Mouse (Mus musculus) cortical plate, adult 2 months (tissue): ENCODE measurements at regions not wholly inside any gene's neighbourhood (a gene's known extent, or its start where the extent isn't known, plus 50 kb on each side); places are given as distances from the start of the nearest gene placed in this dataset.
"Not testable (repeated sequence)": the region's sequence is repeated elsewhere in the genome, so short reads cannot be mapped to it uniquely, and the experiment has no call there.

Experiments
- H3K27ac ChIP-seq: fragments of 200-500 bp; 2 replicates; pipeline ENCODE4 v1.5.1; 2012; ENCODE audit warnings: low read length, control low read depth, inconsistent platforms; ENCODE audit not compliant: insufficient read depth
- H3K4me1 ChIP-seq: fragments of 200-500 bp; 2 replicates; pipeline ENCODE4 v1.6.1; 2011; ENCODE audit warnings: low read length; ENCODE audit not compliant: control insufficient read depth, insufficient read depth
- H3K4me3 ChIP-seq: fragments of 200-500 bp; 2 replicates; pipeline ENCODE4 v1.5.1; 2011; ENCODE audit warnings: mild to moderate bottlenecking, low read length, control low read depth; ENCODE audit not compliant: insufficient read depth
- CTCF ChIP-seq: fragments of 200-500 bp; IDR thresholded peaks from 2 replicates; pipeline ENCODE4 v1.5.1; 2011; ENCODE audit warnings: mild to moderate bottlenecking, control low read depth, low read length; ENCODE audit not compliant: insufficient read depth; ENCODE audit errors: extremely low read depth
- POLR2A ChIP-seq: fragments of 200-500 bp; IDR thresholded peaks from 2 replicates; pipeline ENCODE4 v1.6.1; 2011; ENCODE audit warnings: mild to moderate bottlenecking, low read length, control low read depth; ENCODE audit not compliant: insufficient read depth; ENCODE audit errors: extremely low read depth

DNA sequence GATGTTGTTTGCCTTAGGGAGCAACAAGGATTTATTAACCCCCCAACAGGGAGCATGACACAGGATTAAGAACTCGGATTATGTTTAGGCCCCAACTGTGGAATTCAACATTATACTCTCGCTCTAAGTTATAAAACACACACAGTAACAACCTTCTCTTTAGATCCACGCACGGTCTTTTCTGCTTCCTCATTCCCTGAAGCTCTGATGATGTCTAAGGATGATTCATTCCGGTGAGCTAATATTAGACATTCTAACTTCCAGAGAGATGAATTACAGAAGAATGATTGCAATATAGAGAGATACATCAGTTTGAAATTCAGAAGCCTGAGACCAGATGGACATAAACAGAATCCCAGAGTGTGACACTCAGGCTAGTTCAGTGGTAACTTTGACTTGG is 245.0 kb downstream of the Enc1 start:
- H3K4me3 ChIP-seq = no peak overlapping the region
- TF ChIP-seq POLR2A (no peak), CTCF (no peak)
- peak overlapping the region; percentile 52 for H3K27ac ChIP-seq
- H3K4me1 ChIP-seq = peaks cover 3% of the 10 kb centered on the region; the same call in 1 of the 2 replicates

DNA sequence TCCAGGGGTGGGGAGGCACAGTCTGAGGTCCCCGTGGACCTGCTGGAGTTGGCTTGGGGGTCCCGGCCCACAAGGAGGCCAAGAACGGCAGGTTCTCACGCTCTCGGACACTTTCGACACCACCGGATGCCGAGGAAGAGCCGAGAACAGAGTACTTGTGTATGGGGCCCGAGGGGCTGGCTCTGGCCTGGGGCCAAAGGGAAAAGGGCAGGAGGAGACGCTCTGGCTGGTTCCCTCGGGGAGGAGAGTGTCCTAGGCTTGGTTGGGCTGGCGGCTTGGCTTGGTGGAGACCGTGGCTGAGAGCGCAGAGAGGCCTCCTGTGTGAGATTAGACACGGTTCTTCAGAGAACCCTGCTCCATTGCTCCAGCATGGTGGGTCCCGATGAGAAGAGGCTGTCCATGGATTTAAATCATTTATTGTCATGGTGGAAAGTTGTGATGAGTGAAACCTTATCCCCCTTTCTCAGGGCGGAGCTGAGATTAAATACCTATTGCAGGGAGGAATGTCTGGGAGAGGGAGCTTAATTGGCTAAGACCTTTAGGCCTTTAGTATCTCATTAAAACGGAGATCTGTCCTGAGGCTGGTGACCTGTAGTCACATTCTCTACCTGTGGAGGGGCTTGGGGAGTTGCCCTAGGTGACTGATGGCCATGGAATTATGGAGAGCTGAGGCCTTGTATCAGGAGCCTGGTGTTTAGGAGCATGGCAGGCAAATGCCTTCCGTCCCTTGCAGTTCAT is 244.1 kb downstream of the Enc1 start:
- Histone ChIP-seq H3K27ac (peak overlapping the region; percentile 52; the same call in 1 of the 2 replicates), H3K4me3 (no peak overlapping the region), H3K4me1 (peaks cover 3% of the 10 kb centered on the region; the same call in 1 of the 2 replicates)
- TF ChIP-seq POLR2A = no peak
- TF ChIP-seq CTCF = no peak

DNA sequence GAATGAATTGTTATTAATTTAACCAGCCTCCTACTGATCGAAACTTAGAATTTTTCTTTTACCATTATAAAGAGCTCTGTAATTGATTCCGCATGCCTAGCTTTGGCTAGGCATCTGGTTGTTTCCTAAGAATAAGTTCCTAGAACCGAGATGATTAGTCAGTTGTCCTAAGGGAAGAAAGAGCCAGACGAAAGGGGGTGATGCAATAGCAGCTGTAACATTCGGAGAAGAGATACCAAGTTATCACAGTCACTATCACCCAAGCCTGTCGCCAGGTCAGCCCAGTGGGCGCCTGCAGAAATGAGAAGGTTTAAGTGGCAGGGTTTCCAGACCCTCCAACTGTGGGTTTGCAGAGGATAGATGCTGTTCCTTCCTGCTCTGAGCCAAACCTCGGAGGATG is 242.8 kb downstream of the Enc1 start:
- TF ChIP-seq CTCF (no peak), POLR2A (no peak)
- Histone ChIP-seq H3K4me3 (no peak overlapping the region), H3K4me1 (peaks cover 3% of the 10 kb centered on the region; the same call in 1 of the 2 replicates), H3K27ac (no peak overlapping the region)

DNA sequence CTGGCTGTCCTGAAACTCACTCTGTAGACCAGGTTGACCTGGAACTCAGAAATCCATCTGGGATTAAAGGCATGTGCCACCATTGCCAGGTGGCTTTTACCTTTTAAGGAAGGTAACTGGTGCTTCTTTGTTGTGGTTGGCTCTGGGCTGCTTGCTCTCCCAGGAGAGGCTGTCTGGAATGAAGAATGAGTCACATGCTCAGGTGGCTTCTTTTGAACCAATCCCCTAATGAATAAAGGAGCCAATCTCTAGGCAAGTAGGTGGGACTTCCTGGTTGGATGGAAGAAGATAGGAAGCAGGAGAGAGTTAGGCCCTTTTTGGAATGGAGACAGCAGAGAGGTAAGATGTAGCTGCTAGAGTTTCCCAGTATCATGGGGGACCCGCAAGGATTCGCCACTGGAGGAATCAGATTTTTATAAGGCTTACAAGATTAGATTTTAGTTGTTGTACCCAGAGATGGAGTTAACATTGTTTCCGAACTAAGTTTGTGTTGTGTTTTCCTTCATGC is 241.6 kb downstream of the Enc1 start:
- TF ChIP-seq CTCF (no peak), POLR2A (no peak)
- Histone ChIP-seq H3K27ac (no peak overlapping the region), H3K4me3 (no peak overlapping the region), H3K4me1 (peaks cover 3% of the 10 kb centered on the region; the same call in 1 of the 2 replicates)

DNA sequence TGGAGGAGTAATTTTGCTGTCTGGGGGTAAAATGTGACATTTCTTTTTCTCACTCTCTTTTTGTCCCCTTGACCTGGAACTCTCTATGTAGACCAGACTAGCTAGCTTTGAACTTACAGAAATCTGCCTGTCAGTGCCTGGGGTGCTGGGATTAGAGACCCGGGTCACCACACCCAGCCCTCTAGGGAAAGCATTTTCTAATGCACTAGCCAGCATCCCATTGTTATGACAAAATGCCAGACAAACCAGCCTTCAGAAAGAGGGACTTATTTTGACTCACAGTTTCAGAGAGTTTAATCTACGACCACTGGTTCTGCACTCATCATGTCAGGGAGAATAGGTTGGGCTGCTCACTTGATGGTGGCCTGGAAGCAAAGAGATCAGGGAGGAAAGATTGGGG is 240.4 kb downstream of the Enc1 start:
- no peak for TF ChIP-seq CTCF
- no peak for TF ChIP-seq POLR2A
- H3K4me1 ChIP-seq = peaks cover 3% of the 10 kb centered on the region; the same call in 1 of the 2 replicates
- H3K4me3 ChIP-seq = no peak overlapping the region
- no peak overlapping the region for H3K27ac ChIP-seq

DNA sequence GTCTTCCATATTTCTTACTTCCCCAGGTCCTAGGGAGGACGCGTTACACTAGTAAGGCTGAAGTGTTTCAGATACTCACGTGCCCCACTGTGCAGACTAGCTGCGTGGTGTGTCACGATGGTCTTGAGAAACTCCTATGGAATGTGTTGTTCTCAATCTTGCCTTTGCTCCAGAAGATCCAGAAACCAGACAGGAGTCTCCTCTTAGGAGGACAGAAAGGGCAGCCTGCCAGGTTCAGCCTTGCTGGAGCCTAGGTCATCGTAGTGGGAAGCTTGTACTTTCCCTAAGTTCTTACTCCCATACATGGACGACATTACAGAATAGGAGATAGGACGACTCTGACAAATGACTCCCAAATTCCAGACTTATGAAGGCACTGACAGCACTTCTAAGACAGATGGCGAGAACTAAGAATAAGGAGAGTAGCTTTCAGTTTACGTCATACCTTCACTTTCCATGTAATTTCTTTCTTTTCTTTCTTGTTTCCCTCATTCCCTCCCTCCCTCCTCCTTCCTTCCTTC is 238.2 kb downstream of the Enc1 start:
- Histone ChIP-seq H3K4me1 (no peaks in the 10 kb centered on the region), H3K27ac (no peak overlapping the region), H3K4me3 (no peak overlapping the region)
- TF ChIP-seq CTCF (no peak), POLR2A (no peak)

DNA sequence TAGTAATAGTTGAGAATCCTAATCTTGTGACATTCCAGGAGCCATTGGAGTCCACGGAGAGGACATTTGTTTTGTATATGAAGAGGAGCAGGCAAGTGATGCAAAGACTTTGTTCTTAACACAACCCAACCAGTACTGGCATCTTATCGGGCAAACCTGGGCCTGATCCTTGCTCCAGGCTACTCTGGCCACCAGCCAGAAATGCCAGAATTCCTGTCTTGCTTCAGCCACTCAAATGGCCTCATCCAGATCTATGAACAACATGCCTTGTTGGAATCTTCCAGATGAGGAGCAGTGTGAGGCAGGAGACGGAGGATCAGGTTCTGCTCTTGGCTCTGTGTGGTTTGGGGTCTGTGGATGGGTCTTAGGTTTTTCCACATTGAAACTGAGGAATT is 233.1 kb downstream of the Enc1 start:
- TF ChIP-seq POLR2A (no peak), CTCF (no peak)
- H3K27ac ChIP-seq = no peak overlapping the region
- no peaks in the 10 kb centered on the region for H3K4me1 ChIP-seq
- no peak overlapping the region for H3K4me3 ChIP-seq

DNA sequence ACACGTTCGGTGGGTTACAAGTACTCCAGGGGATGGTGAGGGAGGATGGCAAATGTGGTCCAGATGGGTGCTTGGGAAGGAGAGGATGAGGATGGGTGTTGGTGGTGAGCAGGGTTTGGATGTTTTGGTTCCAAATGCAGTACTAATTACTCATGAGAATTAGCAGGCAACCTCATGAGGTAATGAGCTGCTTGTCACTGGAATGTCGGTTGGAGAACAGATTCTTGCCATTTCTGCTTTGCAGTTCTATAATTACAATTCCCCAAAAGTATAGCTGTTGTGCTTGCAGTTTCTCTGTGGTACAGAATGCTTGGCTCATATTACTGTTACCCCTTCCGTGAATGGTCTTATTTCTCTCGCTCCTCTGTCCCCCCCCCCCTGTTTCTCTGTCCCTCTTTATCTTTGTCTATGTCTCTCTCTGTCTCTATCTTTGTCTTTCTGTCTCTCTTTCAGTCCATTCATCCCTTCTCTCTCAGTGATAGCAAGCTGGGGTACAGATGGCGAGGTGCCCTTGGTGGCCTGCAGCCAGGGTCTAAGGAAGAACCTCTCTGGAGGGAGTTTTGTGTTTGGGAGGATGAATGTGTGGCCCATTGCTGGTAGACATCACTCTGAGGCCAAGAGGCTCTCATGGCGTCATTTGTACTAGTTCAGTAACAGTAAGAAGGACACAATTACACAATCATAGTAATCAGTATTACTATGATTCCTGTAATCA is 232.5 kb downstream of the Enc1 start:
- H3K4me1 ChIP-seq = no peaks in the 10 kb centered on the region
- H3K4me3 ChIP-seq = no peak overlapping the region
- no peak overlapping the region for H3K27ac ChIP-seq
- no peak for TF ChIP-seq POLR2A

DNA sequence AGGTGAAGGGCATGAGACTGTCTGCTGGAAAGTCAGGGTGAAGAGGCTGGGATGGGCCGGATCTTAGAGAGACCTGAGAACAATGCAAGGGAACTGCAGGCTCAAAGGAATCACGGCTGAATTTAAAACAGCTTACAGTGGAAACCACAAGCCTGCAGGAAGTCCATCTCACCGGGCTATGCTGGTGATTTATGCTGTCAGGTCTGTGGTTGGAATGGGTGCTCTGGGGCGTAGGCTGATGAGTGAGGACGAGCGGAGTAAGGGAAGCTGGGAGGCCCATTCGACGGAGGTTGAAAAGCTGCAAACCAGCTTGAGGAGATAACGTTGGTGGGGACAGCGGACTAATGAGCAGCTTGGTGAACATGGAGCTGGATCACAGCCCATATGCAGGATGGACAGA is 229.1 kb downstream of the Enc1 start:
- TF ChIP-seq CTCF = no peak
- no peak for TF ChIP-seq POLR2A
- Histone ChIP-seq H3K27ac (no peak overlapping the region), H3K4me3 (no peak overlapping the region), H3K4me1 (no peaks in the 10 kb centered on the region)

DNA sequence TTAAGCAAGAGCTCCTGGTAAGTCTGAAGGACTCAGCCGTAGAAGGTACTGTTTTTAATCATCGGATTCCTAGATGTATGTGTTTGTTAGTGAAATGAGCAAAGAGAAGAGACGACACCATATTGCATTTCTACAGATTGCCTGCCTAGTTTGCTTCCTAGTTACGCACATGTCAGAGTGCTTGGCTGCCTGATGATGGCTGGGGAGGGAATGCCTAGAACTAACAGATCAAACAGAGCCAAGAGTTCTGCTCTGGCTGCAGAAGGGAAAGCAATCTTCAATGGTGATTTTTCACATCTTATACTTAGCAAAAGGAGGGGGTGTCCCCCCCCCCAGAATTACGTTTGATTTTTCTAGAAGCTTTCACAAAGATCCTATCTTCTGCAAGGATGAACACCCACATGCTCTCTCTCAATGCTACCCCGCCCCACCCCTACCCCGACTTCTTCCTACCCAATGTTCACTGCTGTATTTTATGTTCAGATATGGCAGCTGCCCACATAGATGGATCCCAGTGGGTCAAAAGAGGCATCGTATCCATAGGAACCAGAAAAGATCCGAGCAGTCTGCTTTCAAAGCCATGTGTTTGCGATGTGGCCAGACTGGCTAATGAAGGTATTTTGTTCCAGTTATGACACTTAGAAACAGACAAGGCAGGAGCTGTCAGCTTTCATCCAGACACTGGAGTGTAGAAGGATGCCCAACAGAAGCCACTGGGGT is 228.1 kb downstream of the Enc1 start:
- Histone ChIP-seq H3K4me3 (no peak overlapping the region), H3K4me1 (no peaks in the 10 kb centered on the region), H3K27ac (no peak overlapping the region)
- no peak for TF ChIP-seq POLR2A
- TF ChIP-seq CTCF = no peak

DNA sequence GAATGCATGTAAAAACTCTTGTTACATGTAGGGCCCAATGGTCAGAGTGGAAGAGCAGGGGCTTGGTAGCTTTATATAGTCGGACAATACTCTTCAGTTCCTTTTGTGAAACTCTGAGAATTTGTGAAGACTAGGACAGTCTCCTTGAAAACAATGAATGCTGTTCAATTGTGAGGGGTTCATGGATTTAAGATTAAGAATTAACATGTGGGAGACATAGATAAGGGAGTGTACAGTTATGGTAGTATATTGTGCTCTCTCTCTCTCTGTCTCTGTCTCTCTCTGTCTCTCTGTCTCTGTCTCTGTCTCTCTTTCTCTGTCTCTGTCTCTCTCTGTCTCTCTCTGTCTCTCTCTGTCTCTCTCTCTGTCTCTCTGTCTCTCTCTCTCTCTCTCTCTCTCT is 225.7 kb downstream of the Enc1 start:
- not testable (repeated sequence) for H3K4me3 ChIP-seq, H3K4me1 ChIP-seq, H3K27ac ChIP-seq
